Comparison of ENCODE assay signal across 15 mouse cellular contexts in genomic region chr10:122861696-122862385, GRCm38 (mm10).
A peak's percentile ranks its signal among the peaks of the same experiment; 100 is the strongest.
DNase-seq lines count a peak whose midpoint lies in the region; ATAC-seq lines count a peak whose summit lies in the region.
"Had no signal": no experiment of that assay in that cellular context is flagged by ENCODE, and none has a peak within 500 bp of the region (broad histone marks: within the 10 kb centered on the region; RNA-seq: fewer than 3 reads in every experiment).

No protein-coding gene starts in this region.

- H3K4me1 ChIP-seq in hindbrain, embryonic 11.5 days (replicated peaks; ENCODE audit: control insufficient read depth, insufficient read depth, low read length), result no peaks in the 10 kb centered on the region; the same call in 1 of the 2 replicates
- peaks cover 17% of the 10 kb centered on the region for H3K4me1 ChIP-seq in neural tube, embryonic 15.5 days

- no peak overlapping the region for H3K9ac ChIP-seq in hindbrain, embryonic 11.5 days (ENCODE audit: low read depth, low read length)
- no peak overlapping the region for H3K9ac ChIP-seq in neural tube, embryonic 15.5 days (replicated peaks)
- H3K9ac ChIP-seq: heart, embryonic 12.5 days; hindbrain, embryonic 15.5 days had no signal

- peak; percentile 55; the same call in 1 of the 2 replicates for ATAC-seq in hindbrain, embryonic 11.5 days (ENCODE audit: low FRiP score)
- ATAC-seq in neural tube, embryonic 15.5 days (ENCODE audit: low FRiP score), result peak; percentile 48; the same call in 1 of the 2 replicates

- peak overlapping the region; percentile 19; the same call in 1 of the 2 replicates for H3K27ac ChIP-seq in hindbrain, embryonic 11.5 days (ENCODE audit: low read depth, low read length)
- H3K27ac ChIP-seq in neural tube, embryonic 15.5 days (replicated peaks), result peak overlapping the region; percentile 52

- 78% methylated on average over 18 of the region's 18 CpGs for WGBS in hindbrain, embryonic 11.5 days
- WGBS in neural tube, embryonic 15.5 days, result 57% methylated on average over 18 of the region's 18 CpGs

- no peaks in the 10 kb centered on the region for H3K9me3 ChIP-seq in hindbrain, embryonic 11.5 days (ENCODE audit: control insufficient read depth, low read length)
- H3K9me3 ChIP-seq in neural tube, embryonic 15.5 days (replicated peaks), result no peaks in the 10 kb centered on the region
- H3K9me3 ChIP-seq: heart, embryonic 12.5 days; hindbrain, embryonic 15.5 days had no signal

- H3K4me3 ChIP-seq in hindbrain, embryonic 11.5 days (ENCODE audit: low read depth, low read length), result no peak overlapping the region
- no peak overlapping the region for H3K4me3 ChIP-seq in neural tube, embryonic 15.5 days (replicated peaks)
- H3K4me3 ChIP-seq: heart, embryonic 12.5 days; hindbrain, embryonic 15.5 days had no signal

- no peaks in the 10 kb centered on the region for H3K27me3 ChIP-seq in hindbrain, embryonic 11.5 days (ENCODE audit: control insufficient read depth, insufficient read depth, low read length)
- H3K27me3 ChIP-seq in neural tube, embryonic 15.5 days (replicated peaks), result no peaks in the 10 kb centered on the region
- H3K27me3 ChIP-seq: heart, embryonic 12.5 days; hindbrain, embryonic 15.5 days had no signal

- H3K4me2 ChIP-seq in hindbrain, embryonic 11.5 days (replicated peaks; ENCODE audit: low read depth, low read length), result no peak overlapping the region
- H3K4me2 ChIP-seq in neural tube, embryonic 15.5 days, result no peak overlapping the region
- H3K4me2 ChIP-seq: heart, embryonic 12.5 days; hindbrain, embryonic 15.5 days had no signal

- H3K36me3 ChIP-seq in hindbrain, embryonic 11.5 days (ENCODE audit: control insufficient read depth, insufficient read depth, low read length), result no peaks in the 10 kb centered on the region
- H3K36me3 ChIP-seq in neural tube, embryonic 15.5 days, result no peaks in the 10 kb centered on the region
- H3K36me3 ChIP-seq: heart, embryonic 12.5 days; hindbrain, embryonic 15.5 days had no signal

- DNase-seq in NIH3T3 (ENCODE audit: low read depth), result peak; percentile 31
- peak; percentile 90 for DNase-seq in fat pad, adult 2 months (ENCODE audit: extremely low read depth, low read depth, low spot score)
- no peak for DNase-seq in hindbrain, embryonic 11.5 days (ENCODE audit: low spot score)
- no peak for DNase-seq in lung, postnatal 36 days
- no peak for DNase-seq in cerebellum, postnatal 4 days (ENCODE audit: low spot score in 2 of 2)
- DNase-seq in natural killer cell, adult 2 months (ENCODE audit: low spot score in 2 of 2), result no peak
- DNase-seq: cerebellum, postnatal 36 days; kidney, adult 9 months; layer of hippocampus, adult 9-11 months; lung, adult 18-20 months; right cerebral cortex, postnatal 14 days; thymus, postnatal 36 days had no signal

Comparison
In these comparisons a context has a peak if more than half of its experiments do, and no peak if none do; other contexts are left out.
1. DNase-seq: peak in NIH3T3 (single experiment) and fat pad, adult 2 months (single experiment); none in hindbrain, embryonic 11.5 days (single experiment), lung, postnatal 36 days (single experiment), cerebellum, postnatal 4 days (0 of 2) and natural killer cell, adult 2 months (0 of 2).